ENCODE assay signal across 9 mouse cellular contexts in the genomic region with DNA sequence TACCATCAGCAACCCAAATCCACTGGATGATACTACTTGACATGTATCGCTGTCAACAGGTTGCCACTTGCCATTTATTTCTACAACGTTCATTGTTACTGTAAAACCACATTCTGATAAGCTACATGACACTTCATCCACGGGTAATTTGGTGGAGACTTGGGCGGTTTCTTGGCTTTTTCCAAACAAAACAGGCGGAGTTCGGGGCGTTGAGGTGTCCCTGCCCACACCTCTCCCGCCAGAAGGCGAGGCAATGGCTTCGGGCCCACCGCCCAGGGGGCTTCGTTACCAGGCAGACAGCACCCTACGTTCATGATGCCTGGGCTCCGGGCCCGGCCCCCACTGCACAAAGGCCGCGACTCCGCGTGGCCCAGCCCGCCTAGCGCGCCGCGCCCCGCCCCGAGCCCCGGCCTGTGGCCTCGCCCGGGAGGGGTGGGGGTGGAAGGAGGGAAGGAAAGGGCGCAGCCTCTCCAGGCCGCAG. TPM values are rescaled to one million over a fixed set of nuclear protein-coding genes. Genes with fewer than 3 reads are reported as not detected.
A peak's percentile ranks its signal among the peaks of the same experiment; 100 is the strongest.
DNase-seq lines count a peak whose midpoint lies in the region; ATAC-seq and TF ChIP-seq lines count a peak whose summit lies in the region.
"Had no signal": no experiment of that assay in that cellular context is flagged by ENCODE, and none has a peak within 500 bp of the region (broad histone marks: within the 10 kb centered on the region; RNA-seq: fewer than 3 reads in every experiment).

No protein-coding gene starts in this region.

- H3K36me3 ChIP-seq in thymus, adult 2 months (ENCODE audit: control insufficient read depth, insufficient read depth, low read length): peaks cover 9% of the 10 kb centered on the region
- peaks cover 40% of the 10 kb centered on the region for H3K36me3 ChIP-seq in forebrain, embryonic 10.5 days (replicated peaks)
- H3K36me3 ChIP-seq in macrophage (ENCODE audit: inconsistent target): peaks cover 13% of the 10 kb centered on the region

- H3K9me3 ChIP-seq in forebrain, embryonic 10.5 days: no peaks in the 10 kb centered on the region

- TF ChIP-seq POLR2A in thymus, adult 2 months (IDR thresholded peaks at IDR 0.05; ENCODE audit: control insufficient read depth, extremely low read depth, insufficient read depth, low read length, poor library complexity): no peak

- H3K79me2 ChIP-seq in macrophage (ENCODE audit: inconsistent target): peaks cover 51% of the 10 kb centered on the region

- H3K27me3 ChIP-seq in thymus, adult 2 months (ENCODE audit: control insufficient read depth, insufficient read depth, low read length): no peaks in the 10 kb centered on the region
- H3K27me3 ChIP-seq in forebrain, embryonic 10.5 days (ENCODE audit: poor library complexity, severe bottlenecking): no peaks in the 10 kb centered on the region

- WGBS in thymus, adult 2 months: under 1% methylated on average over 31 of the region's 31 CpGs
- WGBS in forebrain, embryonic 10.5 days: 1% methylated on average over 31 of the region's 31 CpGs
- WGBS in macrophage (ENCODE audit: missing documents): 0% methylated on average over 25 of the region's 31 CpGs

- peaks cover 6% of the 10 kb centered on the region for H3K4me1 ChIP-seq in thymus, adult 2 months (replicated peaks; ENCODE audit: control insufficient read depth, insufficient read depth, low read length)
- H3K4me1 ChIP-seq in forebrain, embryonic 10.5 days: peaks cover 36% of the 10 kb centered on the region

- ATAC-seq in frontal cortex, adult (ENCODE audit: low TSS enrichment): peak; percentile 69

- no peak for TF ChIP-seq CTCF in thymus, adult 2 months (IDR thresholded peaks at IDR 0.05; ENCODE audit: borderline replicate concordance, control insufficient read depth, extremely low read depth, insufficient read depth, low read length, poor library complexity)

- H3K4me3 ChIP-seq in thymus, adult 2 months (ENCODE audit: control insufficient read depth, insufficient read depth, low read length): peak overlapping the region; percentile 90
- peak overlapping the region; percentile 68 for H3K4me3 ChIP-seq in forebrain, embryonic 10.5 days
- peak overlapping the region; percentile 74 for H3K4me3 ChIP-seq in macrophage (ENCODE audit: inconsistent target)

- no peak overlapping the region for H3K27ac ChIP-seq in thymus, adult 2 months (ENCODE audit: control insufficient read depth, insufficient read depth, low read length)
- H3K27ac ChIP-seq in forebrain, embryonic 10.5 days: peak overlapping the region; percentile 94
- peak overlapping the region; percentile 57 for H3K27ac ChIP-seq in macrophage

- DNase-seq in frontal cortex, postnatal 36 days (ENCODE audit: low spot score in 2 of 2): no peak
- DNase-seq in thymus, adult 2 months: no peak
- DNase-seq in thymus, postnatal 25 days: no peak
- DNase-seq in forebrain, embryonic 10.5 days (ENCODE audit: extremely low spot score, low spot score): no peak
- peak; percentile 86 for DNase-seq in kidney, postnatal 10 days
- peak; percentile 89 for DNase-seq in thymus, postnatal 4 days

RNA-seq across cellular contexts. Expression of gene Dgcr8, which starts 0.4 kb away (rescaled TPM):
- polyA plus RNA-seq in thymus, adult 2 months (2012; rRNA removed): 70.0 and 79.3 TPM in 2 replicates
- polyA plus RNA-seq in forebrain, embryonic 10.5 days (2016; fragmentation: Nextera tagmentation; extraction: Ambion mirVana): 48.9 and 49.7 TPM in 2 replicates
- 100 to 1,000 TPM in 2 of 26 experiments, 10 to 100 TPM in 24; 19.3 to 114 (median 65.8) TPM for total RNA-seq in macrophage (2018; cell fraction: chromatin; rRNA removed)
- 10 to 100 TPM in 12 of 26 experiments, 1 to 10 TPM in 14; 5.0 to 15.1 (median 9.8) TPM for total RNA-seq in macrophage (2018; cell fraction: cytosol; rRNA removed)
- 10 to 100 TPM; 13.9 to 81.3 (median 31.8) TPM for total RNA-seq in macrophage (2018; cell fraction: nucleus; rRNA removed)
- polyA plus RNA-seq in macrophage (2018): 11.3 to 17.8 TPM (median 12.9 TPM) in 3 replicates

RNA-seq across cellular contexts. Expression of gene Gm49776, which starts 30.5 kb away (rescaled TPM):
- not detected in 2 replicates for polyA plus RNA-seq in thymus, adult 2 months (2012; rRNA removed)
- 3.0 and 5.8 TPM in 2 replicates for polyA plus RNA-seq in forebrain, embryonic 10.5 days (2016; fragmentation: Nextera tagmentation; extraction: Ambion mirVana)
- not detected for total RNA-seq in macrophage (2018; cell fraction: chromatin; rRNA removed)
- under 1 TPM in 1 of 26 experiments, not detected in 25; 0.31 TPM for total RNA-seq in macrophage (2018; cell fraction: cytosol; rRNA removed)
- total RNA-seq in macrophage (2018; cell fraction: nucleus; rRNA removed): 1 to 10 TPM in 1 of 26 experiments, not detected in 25; 2.6 TPM
- polyA plus RNA-seq in macrophage (2018): not detected in 3 replicates
- total RNA-seq: left cerebral cortex, adult 8-10 months had no signal

RNA-seq across cellular contexts. Expression of gene Ranbp1, which starts 40.1 kb away (rescaled TPM):
- 81.8 and 116 TPM in 2 replicates for polyA plus RNA-seq in thymus, adult 2 months (2012; rRNA removed)
- polyA plus RNA-seq in forebrain, embryonic 10.5 days (2016; fragmentation: Nextera tagmentation; extraction: Ambion mirVana): 1,297 and 1,372 TPM in 2 replicates
- 10 to 100 TPM in 25 of 26 experiments, 1 to 10 TPM in 1; 9.3 to 75.6 (median 18.2) TPM for total RNA-seq in macrophage (2018; cell fraction: chromatin; rRNA removed)
- 100 to 1,000 TPM in 9 of 26 experiments, 10 to 100 TPM in 17; 69.7 to 126 (median 94.2) TPM for total RNA-seq in macrophage (2018; cell fraction: cytosol; rRNA removed)
- 10 to 100 TPM; 11.8 to 86.2 (median 39.3) TPM for total RNA-seq in macrophage (2018; cell fraction: nucleus; rRNA removed)
- 67.3 to 311 TPM (median 228 TPM) in 3 replicates for polyA plus RNA-seq in macrophage (2018)

RNA-seq across cellular contexts. Expression of gene Trmt2a, which starts 40.1 kb away (rescaled TPM):
- polyA plus RNA-seq in thymus, adult 2 months (2012; rRNA removed): 96.3 and 98.4 TPM in 2 replicates
- 134 and 139 TPM in 2 replicates for polyA plus RNA-seq in forebrain, embryonic 10.5 days (2016; fragmentation: Nextera tagmentation; extraction: Ambion mirVana)
- 100 to 1,000 TPM in 15 of 26 experiments, 10 to 100 TPM in 11; 40.9 to 207 (median 119) TPM for total RNA-seq in macrophage (2018; cell fraction: chromatin; rRNA removed)
- 10 to 100 TPM; 19.5 to 49.5 (median 40.8) TPM for total RNA-seq in macrophage (2018; cell fraction: cytosol; rRNA removed)
- 100 to 1,000 TPM in 7 of 26 experiments, 10 to 100 TPM in 19; 32.2 to 191 (median 68.2) TPM for total RNA-seq in macrophage (2018; cell fraction: nucleus; rRNA removed)
- 38.8 to 85.1 TPM (median 48.0 TPM) in 3 replicates for polyA plus RNA-seq in macrophage (2018)

RNA-seq across cellular contexts. Expression of gene Zdhhc8, which starts 53.7 kb away (rescaled TPM):
- 316 and 374 TPM in 2 replicates for polyA plus RNA-seq in thymus, adult 2 months (2012; rRNA removed)
- 9.7 and 10.5 TPM in 2 replicates for polyA plus RNA-seq in forebrain, embryonic 10.5 days (2016; fragmentation: Nextera tagmentation; extraction: Ambion mirVana)
- 10 to 100 TPM in 8 of 26 experiments, 1 to 10 TPM in 18; 1.8 to 16.3 (median 7.2) TPM for total RNA-seq in macrophage (2018; cell fraction: chromatin; rRNA removed)
- 10 to 100 TPM in 9 of 26 experiments, 1 to 10 TPM in 17; 5.0 to 17.8 (median 8.7) TPM for total RNA-seq in macrophage (2018; cell fraction: cytosol; rRNA removed)
- 10 to 100 TPM in 12 of 26 experiments, 1 to 10 TPM in 14; 4.2 to 22.1 (median 9.6) TPM for total RNA-seq in macrophage (2018; cell fraction: nucleus; rRNA removed)
- 6.7 to 9.5 TPM (median 8.9 TPM) in 3 replicates for polyA plus RNA-seq in macrophage (2018)

Comparison
In these comparisons a context has a peak if more than half of its experiments do, and no peak if none do; other contexts are left out.
1. DNase-seq: peak in kidney, postnatal 10 days (single experiment) and thymus, postnatal 4 days (single experiment); none in frontal cortex, postnatal 36 days (0 of 2), thymus, adult 2 months (single experiment), thymus, postnatal 25 days (single experiment) and forebrain, embryonic 10.5 days (single experiment).
2. Peak in every context shown above with its lines, with median percentiles within 50 percentile points of each other: H3K4me3 ChIP-seq.